Mouse (Mus musculus) neural tube, embryonic 11.5 days (tissue): ENCODE results near the gene Sbf2. TPM values are rescaled to one million over a fixed set of nuclear protein-coding genes. Genes with fewer than 3 reads are reported as not detected.

Experiments used
- ATAC-seq: fragments of 200-750 bp; cut with Nextera tagmentation; 2 replicates; pipeline ENCODE4 v1.8.0; 2017; ENCODE audit warnings: moderate number of reproducible peaks, mild to moderate bottlenecking, moderate TSS enrichment, moderate library complexity; ENCODE audit not compliant: insufficient read depth, low FRiP score, low TSS enrichment
- DNase-seq: peaks from one replicate; pipeline ENCODE4 v3.0.0-alpha.2; 2015; ENCODE audit warnings: low spot score
- H3K27ac ChIP-seq: fragments of 300-500 bp; sonication (generic); 2 replicates; pipeline ENCODE4 v1.5.1; 2014; ENCODE audit warnings: low read depth, mild to moderate bottlenecking, low read length
- H3K27me3 ChIP-seq: fragments of 300-500 bp; sonication (generic); 2 replicates; pipeline ENCODE4 v1.6.1; 2014; ENCODE audit warnings: mild to moderate bottlenecking, low read length, mixed read lengths; ENCODE audit not compliant: control insufficient read depth, insufficient read depth
- H3K36me3 ChIP-seq: fragments of 300-500 bp; sonication (generic); 2 replicates; pipeline ENCODE4 v1.6.1; 2014; ENCODE audit warnings: mild to moderate bottlenecking, low read length, moderate library complexity, mixed read lengths; ENCODE audit not compliant: control insufficient read depth, insufficient read depth
- H3K4me1 ChIP-seq: fragments of 300-500 bp; sonication (generic); 2 replicates; pipeline ENCODE4 v1.6.1; 2014; ENCODE audit warnings: low read length, mixed read lengths; ENCODE audit not compliant: control insufficient read depth, insufficient read depth
- H3K4me2 ChIP-seq: fragments of 300-500 bp; sonication (generic); 2 replicates; pipeline ENCODE4 v1.6.1; 2014; ENCODE audit warnings: low read depth, mild to moderate bottlenecking, moderate library complexity
- H3K4me3 ChIP-seq: fragments of 300-500 bp; sonication (generic); 2 replicates; pipeline ENCODE4 v1.5.1; 2014; ENCODE audit warnings: low read depth, low read length
- H3K9ac ChIP-seq: fragments of 300-500 bp; sonication (generic); 2 replicates; pipeline ENCODE4 v1.6.1; 2014; ENCODE audit warnings: mild to moderate bottlenecking, low read length
- H3K9me3 ChIP-seq: fragments of 300-500 bp; sonication (generic); 2 replicates; pipeline ENCODE4 v1.6.1; 2016; ENCODE audit warnings: low read length; ENCODE audit not compliant: control insufficient read depth
- WGBS: fragments of 180-500 bp; shearing (Covaris S2); extraction: QIAGEN DNeasy Blood & Tissue Kit; methylation state at CpG from one replicate; pipeline ENCODE4 v1.1.7; 2014; 5-methylcytosine and 5-hydroxymethylcytosine counted together
- polyA plus RNA-seq: library from polyadenylated mRNA; unstranded; fragments of >200 nt; fragmentation: Nextera tagmentation; extraction: Ambion mirVana; gene quantifications from 2 replicates; pipeline ENCODE4 v1.2.1, GENCODE M21; 2014

Sbf2 gene
- polyA plus RNA-seq, 1 experiment from 2014 or later: 40.5 TPM

- no peaks in the 10 kb centered on the region for H3K36me3 ChIP-seq
- ATAC-seq (no peak), DNase-seq (no peak)
- 96% methylated on average over 9 of the region's 9 CpGs for WGBS
- H3K4me3 ChIP-seq: no peak overlapping the region
- no peaks in the 10 kb centered on the region for H3K4me1 ChIP-seq
- no peaks in the 10 kb centered on the region for H3K9me3 ChIP-seq
- H3K27me3 ChIP-seq: no peaks in the 10 kb centered on the region
- H3K9ac ChIP-seq: no peak overlapping the region
- H3K4me2 ChIP-seq: no peak overlapping the region
- H3K27ac ChIP-seq: no peak overlapping the region
Observed at GRCm38 (mm10) chr7:110267994-110268393, 346.7 kb downstream of the Sbf2 start.

GRCm38 (mm10) chr7:110267014-110267413, 347.7 kb downstream of the Sbf2 start:
- no peak for DNase-seq
- no peak overlapping the region for H3K27ac ChIP-seq
- no peak overlapping the region for H3K4me2 ChIP-seq
- no peaks in the 10 kb centered on the region for H3K36me3 ChIP-seq
- no peaks in the 10 kb centered on the region for H3K4me1 ChIP-seq
- H3K27me3 ChIP-seq: no peaks in the 10 kb centered on the region
- ATAC-seq: no peak
- no peak overlapping the region for H3K4me3 ChIP-seq
- H3K9me3 ChIP-seq: no peaks in the 10 kb centered on the region
- no peak overlapping the region for H3K9ac ChIP-seq

- no peak for ATAC-seq
- WGBS: 36% methylated on average over 7 of the region's 7 CpGs
- H3K4me3 ChIP-seq: no peak overlapping the region
Observed at GRCm38 (mm10) chr7:110265796-110266195, 348.9 kb downstream of the Sbf2 start.

GRCm38 (mm10) chr7:110263474-110263873, 351.2 kb downstream of the Sbf2 start:
- H3K27me3 ChIP-seq: no peaks in the 10 kb centered on the region
- 71% methylated on average over 1 of the region's 1 CpGs for WGBS
- H3K4me2 ChIP-seq: no peak overlapping the region
- no peak for ATAC-seq
- no peak for DNase-seq
- no peak overlapping the region for H3K4me3 ChIP-seq
- H3K36me3 ChIP-seq: no peaks in the 10 kb centered on the region
- H3K4me1 ChIP-seq: no peaks in the 10 kb centered on the region
- H3K9ac ChIP-seq: no peak overlapping the region
- H3K9me3 ChIP-seq: no peaks in the 10 kb centered on the region
- no peak overlapping the region for H3K27ac ChIP-seq

More at GRCm38 (mm10) chr7:110265796-110266195, 348.9 kb downstream of the Sbf2 start:
- Histone ChIP-seq H3K27ac (no peak overlapping the region), H3K9me3 (no peaks in the 10 kb centered on the region), H3K9ac (no peak overlapping the region), H3K36me3 (no peaks in the 10 kb centered on the region), H3K4me2 (no peak overlapping the region), H3K4me1 (no peaks in the 10 kb centered on the region), H3K27me3 (no peaks in the 10 kb centered on the region)
- DNase-seq: peak; percentile 82

- DNase-seq: no peak
- Histone ChIP-seq H3K27ac (no peak overlapping the region), H3K9me3 (no peaks in the 10 kb centered on the region), H3K4me1 (no peaks in the 10 kb centered on the region), H3K9ac (no peak overlapping the region), H3K27me3 (no peaks in the 10 kb centered on the region), H3K4me3 (no peak overlapping the region), H3K4me2 (no peak overlapping the region), H3K36me3 (no peaks in the 10 kb centered on the region)
- ATAC-seq: no peak
- WGBS: 83% methylated on average over 1 of the region's 1 CpGs
Observed at GRCm38 (mm10) chr7:110262661-110263060, 352.1 kb downstream of the Sbf2 start.

GRCm38 (mm10) chr7:110261807-110262206, 352.9 kb downstream of the Sbf2 start:
- no peaks in the 10 kb centered on the region for H3K36me3 ChIP-seq
- no peak for ATAC-seq
- no peaks in the 10 kb centered on the region for H3K9me3 ChIP-seq
- H3K27me3 ChIP-seq: no peaks in the 10 kb centered on the region
- H3K9ac ChIP-seq: no peak overlapping the region
- WGBS: 86% methylated on average over 4 of the region's 4 CpGs
- H3K4me2 ChIP-seq: no peak overlapping the region
- H3K4me1 ChIP-seq: no peaks in the 10 kb centered on the region
- no peak for DNase-seq
- H3K27ac ChIP-seq: no peak overlapping the region
- no peak overlapping the region for H3K4me3 ChIP-seq

GRCm38 (mm10) chr7:110259966-110260711, 354.6 kb downstream of the Sbf2 start:
- Histone ChIP-seq H3K9ac (no peak overlapping the region), H3K36me3 (no peaks in the 10 kb centered on the region), H3K4me3 (no peak overlapping the region), H3K9me3 (no peaks in the 10 kb centered on the region), H3K27me3 (no peaks in the 10 kb centered on the region), H3K4me1 (no peaks in the 10 kb centered on the region), H3K4me2 (no peak overlapping the region), H3K27ac (no peak overlapping the region)
- 78% methylated on average over 4 of the region's 4 CpGs for WGBS
- no peak for ATAC-seq
- DNase-seq: no peak

GRCm38 (mm10) chr7:110258196-110258950, 356.3 kb downstream of the Sbf2 start:
- Histone ChIP-seq H3K27ac (no peak overlapping the region), H3K4me3 (no peak overlapping the region), H3K27me3 (no peaks in the 10 kb centered on the region), H3K4me2 (no peak overlapping the region), H3K4me1 (no peaks in the 10 kb centered on the region), H3K36me3 (no peaks in the 10 kb centered on the region), H3K9me3 (no peaks in the 10 kb centered on the region), H3K9ac (no peak overlapping the region)
- ATAC-seq (no peak), DNase-seq (no peak)
- 89% methylated on average over 11 of the region's 11 CpGs for WGBS
